Mouse (Mus musculus) midbrain, postnatal 0 days (tissue): ENCODE data around the gene Prr15l. TPM values are rescaled to one million over a fixed set of nuclear protein-coding genes. Genes with fewer than 3 reads are reported as not detected.

Source experiments
- ATAC-seq: fragments of 200-750 bp; cut with Nextera tagmentation; 2 replicates; pipeline ENCODE4 v1.8.0; 2017; ENCODE audit warnings: moderate number of reproducible peaks, mild to moderate bottlenecking, moderate TSS enrichment, moderate library complexity; ENCODE audit not compliant: low FRiP score
- DNase-seq: peaks from one replicate; pipeline ENCODE4 v3.0.0-alpha.2; 2015; ENCODE audit warnings: low spot score
- H3K27ac ChIP-seq: fragments of 300-500 bp; sonication (generic); 2 replicates; pipeline ENCODE4 v1.5.1; 2014; ENCODE audit warnings: low read depth, mild to moderate bottlenecking, low read length, mixed read lengths
- H3K27me3 ChIP-seq: fragments of 300-500 bp; sonication (generic); 2 replicates; pipeline ENCODE4 v1.6.1; 2014; ENCODE audit warnings: low read length, control low read depth, mixed read lengths; ENCODE audit not compliant: insufficient read depth
- H3K36me3 ChIP-seq: fragments of 300-500 bp; sonication (generic); 2 replicates; pipeline ENCODE4 v1.6.1; 2014; ENCODE audit warnings: low read length, control low read depth, mixed read lengths; ENCODE audit not compliant: insufficient read depth
- H3K4me1 ChIP-seq: fragments of 300-500 bp; sonication (generic); 2 replicates; pipeline ENCODE4 v1.6.1; 2014; ENCODE audit warnings: mild to moderate bottlenecking, control low read depth, antibody characterized with exemption, low read length, mixed read lengths; ENCODE audit not compliant: insufficient read depth
- H3K4me2 ChIP-seq: fragments of 300-500 bp; sonication (generic); 2 replicates; pipeline ENCODE4 v1.6.1; 2014; ENCODE audit warnings: low read depth, mild to moderate bottlenecking, low read length, mixed read lengths; ENCODE audit not compliant: poor library complexity, severe bottlenecking
- H3K4me3 ChIP-seq: fragments of 300-500 bp; sonication (generic); 2 replicates; pipeline ENCODE4 v1.5.1; 2014; ENCODE audit warnings: low read depth, mild to moderate bottlenecking, low read length, moderate library complexity
- H3K9ac ChIP-seq: fragments of 300-500 bp; sonication (generic); replicated peaks from 2 replicates; pipeline ENCODE4 v1.6.1; 2014; ENCODE audit warnings: mild to moderate bottlenecking, low read length, moderate library complexity, mixed read lengths; ENCODE audit not compliant: poor library complexity, severe bottlenecking
- H3K9me3 ChIP-seq: fragments of 300-500 bp; sonication (generic); 2 replicates; pipeline ENCODE4 v1.6.1; 2016; ENCODE audit warnings: low read length, control low read depth
- CTCF ChIP-seq: IDR thresholded peaks from 2 replicates; pipeline ENCODE4 v1.5.1; 2016; ENCODE audit warnings: antibody characterized with exemption, mild to moderate bottlenecking
- WGBS: fragments of 180-500 bp; shearing (Covaris S2); extraction: QIAGEN DNeasy Blood & Tissue Kit; methylation state at CpG from one replicate; pipeline ENCODE4 v1.1.7; 2014; 5-methylcytosine and 5-hydroxymethylcytosine counted together
- polyA plus RNA-seq: library from polyadenylated mRNA; unstranded; fragments of >200 nt; fragmentation: Nextera tagmentation; extraction: Ambion mirVana; gene quantifications from 2 replicates; pipeline ENCODE4 v1.2.1, GENCODE M21; 2015
- total RNA-seq: library from RNA; depleted of rRNA; stranded (reverse); fragments of >200 nt; gene quantifications from 2 replicates; pipeline ENCODE4 v1.2.3, GENCODE M21; 2014

The Prr15l gene
- total and polyA plus RNA-seq, 2 experiments from 2014 or later, result 0.27 to 0.51 TPM

GRCm38 (mm10) chr11:96925469-96926148, 2.3 kb upstream of the Prr15l start:
- Histone ChIP-seq H3K4me3 (no peak overlapping the region), H3K4me1 (no peaks in the 10 kb centered on the region), H3K4me2 (no peak overlapping the region), H3K36me3 (no peaks in the 10 kb centered on the region), H3K27ac (no peak overlapping the region), H3K9me3 (no peaks in the 10 kb centered on the region), H3K27me3 (0 out of 2 replicates have a peak, but pooled peaks cover 9% of the 10 kb centered on the region), H3K9ac (no peak overlapping the region)
- 89% methylated on average over 12 of the region's 12 CpGs for WGBS
- DNase-seq (no peak), ATAC-seq (no peak)
- TF ChIP-seq CTCF, result no peak

DNA sequence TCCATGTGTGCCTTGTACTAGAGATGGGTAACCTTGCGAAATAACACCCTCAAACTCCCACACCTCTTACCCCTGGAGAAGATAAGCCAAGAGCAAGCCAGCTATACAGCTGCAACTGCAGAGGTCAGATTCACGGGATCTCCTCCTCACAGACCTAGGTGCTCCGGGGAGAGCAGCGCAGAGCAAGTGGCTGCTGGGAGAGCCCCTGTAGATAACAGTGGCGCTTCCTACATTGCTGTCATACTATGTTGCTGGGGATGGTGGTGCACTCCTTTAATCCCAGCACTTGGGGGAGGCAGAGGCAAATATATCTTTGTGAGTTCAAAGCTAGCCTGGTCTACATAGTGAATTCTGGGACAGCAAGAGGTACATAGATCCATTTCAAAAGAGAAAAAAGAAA, 1.3 kb upstream of the Prr15l start:
- Histone ChIP-seq H3K4me3 (no peak overlapping the region), H3K9ac (no peak overlapping the region), H3K4me2 (no peak overlapping the region), H3K27ac (no peak overlapping the region), H3K27me3 (0 out of 2 replicates have a peak, but pooled peaks cover 9% of the 10 kb centered on the region), H3K36me3 (no peaks in the 10 kb centered on the region), H3K9me3 (no peaks in the 10 kb centered on the region), H3K4me1 (no peaks in the 10 kb centered on the region)
- ATAC-seq (no peak), DNase-seq (no peak)
- no peak for TF ChIP-seq CTCF
- 85% methylated on average over 5 of the region's 5 CpGs for WGBS

- H3K4me2 ChIP-seq, result no peak overlapping the region
- no peak for TF ChIP-seq CTCF
- ATAC-seq (no peak), DNase-seq (no peak)
- no peak overlapping the region for H3K27ac ChIP-seq
- 8% methylated on average over 5 of the region's 5 CpGs for WGBS
- H3K4me3 ChIP-seq, result no peak overlapping the region
- no peaks in the 10 kb centered on the region for H3K4me1 ChIP-seq
- no peak overlapping the region for H3K9ac ChIP-seq
- no peaks in the 10 kb centered on the region for H3K9me3 ChIP-seq
- 0 out of 2 replicates have a peak, but pooled peaks cover 9% of the 10 kb centered on the region for H3K27me3 ChIP-seq
- no peaks in the 10 kb centered on the region for H3K36me3 ChIP-seq
Measured at GRCm38 (mm10) chr11:96928691-96929090, 787 bp downstream of the Prr15l start.

DNA sequence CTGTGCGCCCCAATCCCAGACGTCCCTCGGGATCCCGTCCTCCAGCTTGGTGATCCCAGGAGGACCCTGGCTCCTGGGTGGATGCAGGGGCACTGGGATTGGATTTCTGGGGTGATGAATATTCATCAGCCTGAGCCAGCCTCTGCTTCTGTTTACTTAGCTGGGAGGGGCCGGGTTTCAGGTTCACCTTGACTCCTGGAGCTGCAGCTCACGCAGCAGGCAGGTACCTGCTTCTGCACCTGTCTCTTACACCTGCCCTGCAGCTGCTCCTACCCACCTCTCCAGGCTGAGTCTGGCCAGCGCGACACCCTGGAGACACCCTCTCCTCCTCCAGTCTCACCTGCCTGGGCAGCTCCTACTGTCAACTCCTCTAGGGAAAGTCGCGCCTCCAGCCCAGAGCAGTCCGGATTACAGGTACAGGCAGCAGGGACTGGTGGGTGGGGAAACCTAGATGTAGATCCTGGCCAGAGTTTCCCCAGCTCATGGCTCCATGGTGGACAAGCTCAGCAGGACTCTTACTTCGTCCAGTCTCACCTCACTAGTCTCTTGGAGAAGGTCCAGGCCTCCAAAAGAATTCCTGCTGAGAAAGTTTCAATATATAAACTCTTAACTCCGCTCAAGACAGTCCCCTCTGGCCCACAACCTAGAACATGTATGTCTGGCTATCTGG, 1.3 kb downstream of the Prr15l start:
- WGBS, result 12% methylated on average over 13 of the region's 13 CpGs
- TF ChIP-seq CTCF, result no peak

GRCm38 (mm10) chr11:96929766-96930331, 1.9 kb downstream of the Prr15l start:
- no peak overlapping the region for H3K9ac ChIP-seq
- no peaks in the 10 kb centered on the region for H3K9me3 ChIP-seq
- DNase-seq (no peak), ATAC-seq (no peak)
- 74% methylated on average over 9 of the region's 9 CpGs for WGBS
- TF ChIP-seq CTCF, result no peak
- no peaks in the 10 kb centered on the region for H3K4me1 ChIP-seq
- H3K27me3 ChIP-seq, result 0 out of 2 replicates have a peak, but pooled peaks cover 9% of the 10 kb centered on the region
- H3K4me2 ChIP-seq, result no peak overlapping the region
- H3K4me3 ChIP-seq, result no peak overlapping the region
- H3K36me3 ChIP-seq, result no peaks in the 10 kb centered on the region
- H3K27ac ChIP-seq, result no peak overlapping the region

More for the DNA sequence above, 1.3 kb downstream of the Prr15l start:
- H3K9me3 ChIP-seq, result no peaks in the 10 kb centered on the region
- H3K4me1 ChIP-seq, result no peaks in the 10 kb centered on the region
- no peak for DNase-seq
- H3K9ac ChIP-seq, result no peak overlapping the region
- no peaks in the 10 kb centered on the region for H3K36me3 ChIP-seq
- no peak for ATAC-seq
- 0 out of 2 replicates have a peak, but pooled peaks cover 9% of the 10 kb centered on the region for H3K27me3 ChIP-seq
- no peak overlapping the region for H3K4me2 ChIP-seq
- no peak overlapping the region for H3K27ac ChIP-seq
- H3K4me3 ChIP-seq, result no peak overlapping the region
